Mouse (Mus musculus) monocyte, adult 5-6 weeks (primary cell): ENCODE data around the gene Adora2a. TPM values are rescaled to one million over a fixed set of nuclear protein-coding genes. Genes with fewer than 3 reads are reported as not detected.
"Not testable (repeated sequence)": the region's sequence is repeated elsewhere in the genome, so short reads cannot be mapped to it uniquely, and the experiment has no call there.

Experiments used
- ATAC-seq: fragments of 153-309, 156-312 bp; replicated peaks from 2 replicates; pipeline ENCODE4 v1.8.0; 2017; ENCODE audit warnings: mild to moderate bottlenecking; ENCODE audit not compliant: low TSS enrichment, insufficient number of reproducible peaks, severe bottlenecking, poor library complexity, low FRiP score
- total RNA-seq: library from RNA; stranded (forward); fragments of 200-1000, 200-491, 200-594 nt; gene quantifications from 3 replicates; pipeline ENCODE4 v1.2.3, GENCODE M21; 2017

Gene Adora2a
- total RNA-seq, 1 experiment from 2014 or later = 19.5 TPM

DNA sequence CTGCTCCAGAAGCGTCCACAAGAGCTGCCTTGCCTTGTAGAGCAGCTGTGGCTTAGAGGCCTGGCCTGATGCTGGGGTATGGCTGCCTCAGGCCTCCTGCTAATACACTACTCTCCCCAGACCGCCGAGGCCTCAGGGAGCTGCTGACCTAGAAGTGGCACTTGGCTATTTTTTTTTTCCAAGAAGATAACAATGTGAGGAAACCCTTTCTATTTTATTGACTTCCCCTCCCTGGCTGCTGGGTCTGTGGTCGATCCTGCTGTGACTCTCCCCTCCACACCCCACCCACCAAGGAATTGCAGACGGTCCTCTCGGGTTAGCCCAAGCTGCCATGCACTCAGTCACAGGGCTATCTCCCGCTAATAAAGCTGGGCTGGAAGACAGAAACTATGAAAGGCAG lies 17.5 kb downstream of the Adora2a start:
- no peak for ATAC-seq

DNA sequence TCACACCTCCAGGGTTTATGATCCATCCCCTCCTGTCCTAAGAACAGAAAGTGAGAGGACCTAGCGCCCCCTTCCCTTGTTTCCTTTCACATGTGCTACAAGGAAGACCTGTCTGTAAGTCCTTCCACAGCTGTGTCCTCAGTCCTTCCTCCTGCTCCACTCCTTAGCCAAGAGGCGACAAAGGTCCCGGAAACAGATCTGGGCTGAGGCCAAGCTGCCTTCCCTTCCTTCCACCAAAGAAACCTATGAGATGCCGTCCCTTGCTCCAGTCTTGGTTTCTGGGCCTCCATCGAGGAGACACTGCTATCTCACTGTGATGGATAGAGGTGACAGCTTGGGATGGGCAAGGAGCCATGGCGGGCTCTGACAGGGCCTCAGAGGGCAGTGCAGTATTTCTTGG lies 18.4 kb downstream of the Adora2a start:
- no peak for ATAC-seq

DNA sequence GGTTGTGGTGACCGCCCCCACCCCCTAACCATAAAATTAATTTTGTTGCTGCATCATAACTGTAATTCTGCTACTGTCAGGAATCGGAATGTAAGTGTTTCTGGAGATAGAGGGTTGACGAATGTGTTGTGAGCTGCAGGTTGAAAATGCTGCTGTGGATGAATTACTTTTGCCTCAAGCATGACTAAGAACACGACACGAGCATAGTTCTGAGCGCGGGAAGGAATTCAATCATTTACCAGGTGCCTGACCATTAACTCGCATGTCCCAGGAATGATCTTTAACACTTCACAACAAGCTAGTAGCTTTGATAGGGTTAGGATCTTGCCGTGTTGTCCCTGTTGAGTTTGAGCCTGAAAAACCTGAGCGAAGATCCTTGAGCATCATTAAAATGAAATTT lies 20.6 kb downstream of the Adora2a start:
- no peak for ATAC-seq

DNA sequence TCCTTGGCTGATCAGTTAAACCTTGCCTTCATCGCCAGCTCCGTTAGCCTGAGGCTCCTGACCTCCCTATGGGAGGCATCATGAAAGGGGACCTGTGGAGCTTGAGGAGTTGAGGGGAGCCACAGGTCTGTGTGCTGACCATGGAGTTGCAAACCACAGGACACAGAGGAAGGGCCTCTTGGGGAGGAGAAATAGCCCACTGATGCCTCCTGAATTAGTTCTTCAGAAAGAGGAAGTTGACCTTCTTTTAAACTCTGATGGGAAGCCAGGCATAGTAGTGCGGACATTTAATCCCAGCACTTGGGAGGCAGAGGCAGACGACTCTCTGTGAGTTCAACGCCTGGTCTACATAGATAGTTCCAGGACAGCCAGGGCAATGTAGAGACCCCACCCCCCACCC lies 22.2 kb downstream of the Adora2a start:
- ATAC-seq = peak; percentile 45; the same call in 1 of the 2 replicates

DNA sequence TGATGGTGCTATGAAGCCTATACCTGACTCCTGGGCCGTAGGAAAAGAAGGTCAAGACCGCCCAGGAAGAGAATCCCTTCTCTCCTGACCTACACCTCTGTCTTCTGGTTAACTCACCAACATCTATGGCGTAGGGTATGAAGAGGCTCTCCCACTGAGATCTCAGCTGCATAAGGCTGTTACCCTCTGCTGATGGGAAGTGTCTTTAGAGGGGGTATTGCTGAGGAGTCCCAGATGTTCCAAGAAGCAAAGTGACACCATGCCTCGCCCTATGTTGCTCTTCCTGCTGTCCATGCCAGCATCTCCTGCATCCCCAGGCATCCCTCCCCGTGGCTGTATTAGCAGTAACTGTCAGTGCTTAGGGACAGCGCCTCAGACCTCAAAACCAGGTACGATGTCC lies 22.7 kb downstream of the Adora2a start:
- no peak for ATAC-seq

DNA sequence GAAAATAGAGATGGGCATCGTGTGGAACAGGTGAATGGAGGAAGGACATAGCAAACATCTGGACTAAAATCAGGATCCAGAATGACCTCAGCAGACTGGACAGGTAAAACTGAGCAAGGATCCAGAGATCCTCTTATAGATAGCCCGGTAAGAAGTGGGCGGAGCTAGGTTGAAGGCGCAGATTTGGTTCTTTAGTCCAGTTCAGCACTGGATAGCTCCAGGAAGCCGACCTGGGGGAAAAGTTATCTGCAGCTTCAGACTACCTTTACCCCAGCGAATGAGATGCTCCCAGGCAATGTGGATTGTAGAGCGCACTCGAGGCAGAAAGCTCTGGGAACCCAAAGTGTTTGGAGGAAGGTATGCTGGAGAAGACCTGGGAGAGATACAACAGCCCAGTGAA lies 25.3 kb downstream of the Adora2a start:
- ATAC-seq = no peak

DNA sequence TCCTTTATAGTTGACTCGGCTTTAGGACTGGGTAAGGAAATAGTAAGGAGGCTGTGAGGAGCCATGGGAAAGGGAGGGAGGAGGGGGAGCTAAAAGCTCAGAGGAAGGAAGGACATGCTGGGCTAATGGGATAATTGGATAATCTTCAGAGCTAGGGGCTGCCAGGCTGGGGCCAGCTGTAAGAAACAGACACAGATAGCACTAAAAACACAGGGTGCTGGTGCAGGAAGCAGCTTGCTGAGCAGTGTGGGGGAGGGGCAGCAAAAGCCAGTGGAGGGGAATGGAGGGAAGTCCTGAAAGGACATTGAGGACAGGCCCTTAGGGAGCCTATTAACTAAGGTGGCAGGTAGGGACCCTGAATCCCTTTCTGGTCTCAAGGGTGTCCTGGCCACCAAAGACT lies 27.9 kb downstream of the Adora2a start:
- ATAC-seq = not testable (repeated sequence)

DNA sequence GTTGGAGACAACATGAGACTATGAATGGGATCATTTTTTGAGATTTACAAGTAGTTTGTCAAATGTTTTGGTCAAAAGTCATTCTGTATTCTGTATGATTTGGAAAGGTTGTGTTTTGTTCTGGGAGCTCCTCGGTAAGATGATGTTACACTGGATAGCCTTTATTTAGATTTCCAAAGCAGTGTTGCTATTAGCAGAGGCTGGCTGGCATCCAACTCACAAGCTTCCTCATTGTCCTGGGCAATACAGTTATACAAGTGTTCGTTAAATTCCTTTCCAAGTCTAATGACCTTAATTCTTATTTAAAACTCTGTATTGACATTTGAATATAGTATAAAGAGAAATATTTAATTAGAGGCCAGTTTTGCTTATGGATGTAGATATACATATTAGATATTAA lies 28.6 kb downstream of the Adora2a start:
- no peak for ATAC-seq

DNA sequence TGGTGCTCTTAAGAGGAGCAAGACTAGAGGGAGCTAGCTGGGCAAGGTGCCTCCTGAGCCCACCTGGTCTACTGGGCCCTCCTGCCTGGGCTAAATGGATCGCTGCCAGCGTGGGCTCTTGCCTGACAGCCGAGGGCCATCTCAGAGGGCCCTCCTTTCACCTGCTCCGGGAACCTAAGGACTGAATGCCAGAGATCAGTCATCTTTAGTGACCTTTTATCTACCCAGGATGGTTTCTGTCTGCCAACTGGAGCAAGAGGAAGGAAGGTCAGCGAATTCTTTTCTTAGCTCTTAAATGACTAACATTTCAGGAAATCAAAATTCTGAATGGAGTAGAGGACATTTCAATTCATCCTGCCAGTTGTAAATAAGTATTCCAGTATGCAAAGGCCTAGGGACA lies 33.9 kb downstream of the Adora2a start:
- ATAC-seq = no peak

DNA sequence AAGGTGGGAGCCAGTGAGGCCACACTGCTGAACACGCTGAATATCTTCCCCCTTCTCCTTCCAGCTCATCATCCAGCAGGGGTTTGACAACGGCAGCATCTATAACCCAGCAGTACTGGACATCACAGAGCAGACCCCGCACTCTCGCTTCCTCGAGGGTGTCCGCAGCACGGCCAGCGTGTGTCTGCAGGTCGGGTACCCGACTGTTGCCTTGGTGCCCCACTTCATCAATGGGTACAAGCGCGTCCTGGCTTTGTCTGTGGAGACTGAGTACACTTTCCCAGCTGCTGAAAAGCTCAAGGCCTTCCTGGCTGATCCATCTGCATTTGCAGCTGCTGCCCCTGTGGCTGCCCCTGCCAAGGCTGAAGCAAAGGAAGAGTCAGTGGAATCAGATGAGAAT lies 35.9 kb downstream of the Adora2a start:
- ATAC-seq = no peak

DNA sequence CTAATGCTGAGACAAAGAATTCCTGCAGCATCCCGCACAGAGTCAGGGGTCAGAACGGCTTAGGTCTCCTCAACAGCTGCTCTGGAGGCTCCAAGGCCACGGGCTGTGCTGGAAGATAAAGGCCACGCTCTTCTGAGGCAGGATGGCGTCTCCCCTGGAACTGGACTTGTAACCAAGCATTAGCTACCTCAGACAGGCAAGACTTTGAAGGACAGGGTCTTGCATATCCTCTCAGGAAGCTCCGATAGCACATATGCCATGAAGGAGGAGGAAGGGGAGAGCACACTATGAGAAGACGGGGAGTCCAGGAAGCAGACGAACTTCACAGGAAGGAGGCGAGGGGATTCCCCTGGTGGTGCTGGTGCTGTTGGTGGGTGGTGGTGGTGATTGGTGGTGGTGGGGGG lies 37.2 kb downstream of the Adora2a start:
- 0 out of 2 replicates have a peak, but pooled peaks have one; percentile 40 for ATAC-seq

DNA sequence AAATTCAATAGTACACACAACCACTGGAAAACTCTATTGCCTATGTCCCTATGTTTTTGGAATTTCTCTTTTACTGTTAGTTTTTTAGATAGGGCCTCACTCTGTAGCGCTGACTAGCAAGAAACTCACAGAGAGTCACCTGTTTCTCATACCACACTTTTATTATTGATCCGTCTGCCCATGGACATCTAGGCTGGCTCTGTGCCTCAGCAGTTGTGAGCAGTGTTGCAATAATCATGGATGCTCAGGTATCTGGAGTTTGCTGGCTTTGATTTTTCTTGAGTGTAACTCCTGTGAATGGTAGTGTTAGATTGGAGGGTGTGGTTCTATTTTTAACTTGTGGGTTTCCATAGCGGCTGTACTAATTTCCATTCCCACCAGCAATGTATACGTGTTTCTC lies 38.7 kb downstream of the Adora2a start:
- ATAC-seq = no peak

DNA sequence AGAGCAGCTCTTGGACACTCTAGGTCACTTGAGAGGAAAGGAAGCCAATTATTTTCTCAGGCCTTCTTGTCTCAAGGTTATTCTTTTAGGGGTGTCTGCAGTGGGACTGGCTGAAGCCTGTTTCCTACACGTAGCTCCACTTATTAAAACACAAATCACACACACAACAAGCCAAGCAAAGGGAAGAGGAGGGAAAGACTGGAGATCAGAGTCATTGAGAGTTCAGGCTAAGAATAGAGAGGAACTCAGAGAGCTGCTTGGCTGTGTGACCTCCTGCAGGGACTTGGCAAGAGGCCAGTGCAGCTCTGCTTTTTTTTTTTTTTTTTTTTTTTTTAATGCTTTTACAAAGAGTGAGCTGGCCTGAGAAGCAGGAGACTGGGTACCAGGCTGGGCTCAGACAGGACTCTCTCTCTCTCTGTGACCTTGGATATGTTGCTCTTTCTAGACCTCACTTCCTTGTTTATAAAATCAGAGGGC lies 47.6 kb downstream of the Adora2a start:
- ATAC-seq = not testable (repeated sequence)

DNA sequence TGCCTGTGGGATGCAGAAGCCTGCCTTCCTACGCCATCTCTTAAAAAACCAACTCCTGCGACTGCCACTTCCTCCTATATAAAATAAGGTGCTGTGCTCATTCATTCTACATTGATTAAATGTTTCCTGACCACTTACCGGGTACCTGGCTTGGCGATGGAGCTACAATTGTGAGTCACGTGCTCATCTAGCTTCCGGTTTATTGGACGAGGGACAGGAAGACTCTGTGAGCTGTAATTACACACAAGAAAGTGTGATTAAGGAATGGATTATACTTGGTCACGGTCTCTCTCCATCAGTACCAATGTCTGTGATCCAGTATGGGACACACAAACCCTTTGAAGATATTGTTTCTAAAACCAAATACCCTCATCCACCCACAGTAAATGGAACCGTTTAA lies 48.1 kb downstream of the Adora2a start:
- no peak for ATAC-seq

DNA sequence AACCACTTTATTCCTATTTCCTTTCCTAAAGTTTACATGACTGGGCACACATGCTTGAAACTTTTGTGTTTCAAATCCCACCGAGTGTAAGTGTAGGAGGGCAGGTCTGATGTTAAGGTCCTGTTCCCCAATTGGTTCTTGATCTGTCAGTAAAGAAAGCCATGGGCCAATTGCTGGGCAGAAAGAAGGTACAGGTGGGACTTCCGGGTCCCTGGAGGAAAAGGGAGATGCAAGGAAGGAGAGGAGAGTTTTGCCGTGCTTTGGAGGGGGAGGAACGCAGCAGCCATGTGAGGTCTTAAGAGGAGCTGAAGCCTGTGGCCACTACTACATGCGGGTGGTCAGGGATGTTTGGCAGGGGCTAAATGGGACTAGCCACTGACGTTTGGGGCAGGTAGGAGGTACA lies 48.6 kb downstream of the Adora2a start:
- ATAC-seq = peak; percentile 40; the same call in 1 of the 2 replicates

DNA sequence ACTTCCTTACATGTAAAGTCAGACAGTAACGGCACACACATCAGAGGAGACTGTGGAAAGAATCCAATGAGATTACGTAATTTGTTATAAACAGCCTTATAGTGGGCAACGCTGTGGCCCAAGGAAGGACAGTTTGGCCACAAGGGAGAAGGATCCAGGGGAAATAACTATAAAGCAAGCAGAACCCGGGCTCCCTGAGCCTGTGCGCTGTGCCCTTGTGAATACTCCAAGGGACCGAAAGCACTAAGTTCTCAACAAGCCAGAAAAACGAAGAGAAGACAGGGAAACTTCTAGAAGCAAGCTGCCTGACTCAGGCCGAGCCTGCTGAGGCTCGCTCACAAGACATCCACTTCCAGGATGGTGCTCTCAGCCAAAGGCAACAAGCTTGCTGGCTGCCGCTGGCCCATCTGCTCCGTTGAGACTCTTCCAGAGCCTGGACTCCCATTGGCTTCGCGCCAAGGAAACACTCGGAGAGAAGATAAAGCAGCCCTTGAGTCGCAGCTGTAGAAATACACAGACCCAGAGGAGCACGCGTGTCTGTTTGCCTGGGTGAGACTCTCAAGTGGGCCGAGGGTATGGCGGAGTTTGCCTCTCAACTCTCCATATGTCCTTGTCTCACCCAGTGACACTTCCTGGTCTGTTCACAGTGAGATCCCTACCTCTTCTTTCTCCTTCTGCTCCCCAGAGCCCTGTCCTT lies 57.1 kb downstream of the Adora2a start:
- ATAC-seq = not testable (repeated sequence)

DNA sequence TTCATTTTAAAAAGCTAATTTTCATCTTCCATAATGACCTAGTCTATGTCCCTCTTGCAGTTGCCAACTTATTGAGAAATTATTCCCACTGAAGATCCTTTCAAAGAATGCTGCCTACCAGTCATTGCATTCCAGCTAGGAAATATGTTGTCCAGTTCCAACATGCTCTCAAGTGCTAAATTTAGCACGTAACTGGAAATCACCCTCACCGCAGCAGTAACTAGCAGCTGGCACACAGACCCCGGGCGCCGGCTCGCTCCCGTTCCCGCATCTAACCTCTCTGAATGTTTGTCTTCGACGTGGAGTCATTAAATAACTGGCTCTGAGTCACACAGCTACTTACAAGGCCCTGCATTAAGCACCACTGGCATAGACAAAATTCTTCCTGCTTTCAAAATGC lies 62.0 kb downstream of the Adora2a start:
- ATAC-seq = no peak
